8 mouse cellular contexts compared by ENCODE assay signal in genomic region chr8:94179713-94180560, GRCm38 (mm10). TPM values are rescaled to one million over a fixed set of nuclear protein-coding genes. Genes with fewer than 3 reads are reported as not detected.
A peak's percentile ranks its signal among the peaks of the same experiment; 100 is the strongest.
DNase-seq lines count a peak whose midpoint lies in the region; ATAC-seq and TF ChIP-seq lines count a peak whose summit lies in the region.

No protein-coding gene starts in this region.

- no peak; the same call in 1 of the 2 replicates for TF ChIP-seq POLR2A in heart, adult 2 months (IDR thresholded peaks at IDR 0.05; ENCODE audit: insufficient read depth, low read depth, low read length)

- no peaks in the 10 kb centered on the region; the same call in 1 of the 2 replicates for H3K36me3 ChIP-seq in heart, adult 2 months (ENCODE audit: control insufficient read depth, insufficient read depth, low read length)
- no peaks in the 10 kb centered on the region for H3K36me3 ChIP-seq in heart, embryonic 12.5 days
- H3K36me3 ChIP-seq in midbrain, embryonic 15.5 days (replicated peaks) = no peaks in the 10 kb centered on the region

- no peak for TF ChIP-seq CTCF in heart, adult 2 months (IDR thresholded peaks at IDR 0.05)

- intact Hi-C loops in heart, adult 2 months (cut with DNase I) = no loop called here

- 0 out of 2 replicates have a peak, but pooled peaks have one; percentile 50 for ATAC-seq in heart, embryonic 12.5 days (ENCODE audit: insufficient number of reproducible peaks, low FRiP score)
- no peak for ATAC-seq in midbrain, embryonic 15.5 days (replicated peaks)

- peak; percentile 49 to 60 for DNase-seq in heart, adult 2 months
- DNase-seq in heart, adult 9 months (ENCODE audit: low spot score in 2 of 2) = no peak
- peak; percentile 26 for DNase-seq in adrenal gland, postnatal 25 days
- peak; percentile 30 to 57 for DNase-seq in kidney, postnatal 25 days
- DNase-seq in layer of hippocampus, postnatal 36 days = no peak
- no peak for DNase-seq in layer of hippocampus, adult 9-10 months (ENCODE audit: low spot score)

- no peaks in the 10 kb centered on the region for H3K79me2 ChIP-seq in heart, adult 2 months (replicated peaks; ENCODE audit: control insufficient read depth, insufficient read depth, low read length)

- peak overlapping the region; percentile 97 for H3K27ac ChIP-seq in heart, adult 2 months
- no peak overlapping the region for H3K27ac ChIP-seq in heart, embryonic 12.5 days (ENCODE audit: poor library complexity, severe bottlenecking)
- H3K27ac ChIP-seq in midbrain, embryonic 15.5 days = no peak overlapping the region

- peak; percentile 31; the same call in 1 of the 2 replicates for TF ChIP-seq EP300 in heart, adult 2 months (IDR thresholded peaks at IDR 0.05; ENCODE audit: insufficient read depth, low read depth, low read length)

- 6% methylated on average over 25 of the region's 25 CpGs for WGBS in heart, adult 2 months
- 6% methylated on average over 25 of the region's 25 CpGs for WGBS in heart, embryonic 12.5 days
- 4% methylated on average over 25 of the region's 25 CpGs for WGBS in midbrain, embryonic 15.5 days

- H3K27me3 ChIP-seq in heart, adult 2 months (ENCODE audit: control insufficient read depth, insufficient read depth, low read length) = no peaks in the 10 kb centered on the region
- peaks cover 78% of the 10 kb centered on the region for H3K27me3 ChIP-seq in heart, embryonic 12.5 days (replicated peaks)
- peaks cover 86% of the 10 kb centered on the region for H3K27me3 ChIP-seq in midbrain, embryonic 15.5 days (replicated peaks)

- H3K9ac ChIP-seq in heart, adult 2 months (ENCODE audit: low read depth, low read length) = peak overlapping the region; percentile 57
- peak overlapping the region; percentile 67 for H3K9ac ChIP-seq in heart, embryonic 12.5 days
- no peak overlapping the region for H3K9ac ChIP-seq in midbrain, embryonic 15.5 days

- H3K9me3 ChIP-seq in heart, embryonic 12.5 days (replicated peaks) = no peaks in the 10 kb centered on the region
- no peaks in the 10 kb centered on the region for H3K9me3 ChIP-seq in midbrain, embryonic 15.5 days

- H3K4me3 ChIP-seq in heart, adult 2 months = peak overlapping the region; percentile 65
- H3K4me3 ChIP-seq in heart, embryonic 12.5 days = peak overlapping the region; percentile 53
- peak overlapping the region; percentile 42 for H3K4me3 ChIP-seq in midbrain, embryonic 15.5 days

- H3K4me2 ChIP-seq in heart, embryonic 12.5 days = peak overlapping the region; percentile 85
- peak overlapping the region; percentile 87 for H3K4me2 ChIP-seq in midbrain, embryonic 15.5 days

- peaks cover 1% of the 10 kb centered on the region for H3K4me1 ChIP-seq in heart, adult 2 months (ENCODE audit: control insufficient read depth, insufficient read depth, low read length)
- H3K4me1 ChIP-seq in heart, embryonic 12.5 days (replicated peaks) = peaks cover 31% of the 10 kb centered on the region
- peaks cover 25% of the 10 kb centered on the region for H3K4me1 ChIP-seq in midbrain, embryonic 15.5 days

RNA-seq across cellular contexts. Expression of gene Mt1, which starts 1.1 kb away (rescaled TPM):
- 100 to 1,000 TPM; 279 to 438 TPM for total RNA-seq in heart, adult 2 months (2021)
- polyA plus RNA-seq in heart, adult 2 months (2012; rRNA removed) = 420 and 727 TPM in 2 replicates
- total RNA-seq in adrenal gland, postnatal 25 days (2021) = 182 and 239 TPM in 2 replicates
- 129 and 209 TPM in 2 replicates for polyA plus RNA-seq in heart, embryonic 12.5 days (2016; fragmentation: Nextera tagmentation; extraction: Ambion mirVana)
- polyA plus RNA-seq in midbrain, embryonic 15.5 days (2015; fragmentation: Nextera tagmentation; extraction: Ambion mirVana) = 61.7 and 74.3 TPM in 2 replicates
- total RNA-seq in layer of hippocampus, postnatal 36 days (2021) = 100 to 1,000 TPM; 532 to 675 TPM

RNA-seq across cellular contexts. Expression of gene Mt2, which starts 7.5 kb away (rescaled TPM):
- 10 to 100 TPM; 51.8 to 74.4 TPM for total RNA-seq in heart, adult 2 months (2021)
- polyA plus RNA-seq in heart, adult 2 months (2012; rRNA removed) = 15.6 and 32.2 TPM in 2 replicates
- total RNA-seq in adrenal gland, postnatal 25 days (2021) = 81.5 and 159 TPM in 2 replicates
- 23.6 and 39.2 TPM in 2 replicates for polyA plus RNA-seq in heart, embryonic 12.5 days (2016; fragmentation: Nextera tagmentation; extraction: Ambion mirVana)
- polyA plus RNA-seq in midbrain, embryonic 15.5 days (2015; fragmentation: Nextera tagmentation; extraction: Ambion mirVana) = 13.9 and 16.5 TPM in 2 replicates
- 100 to 1,000 TPM; 418 to 575 TPM for total RNA-seq in layer of hippocampus, postnatal 36 days (2021)

RNA-seq across cellular contexts. Expression of gene Mt3, which starts 27.5 kb away (rescaled TPM):
- total RNA-seq in heart, adult 2 months (2021) = 1 to 10 TPM; 2.9 to 3.8 TPM
- 3.5 and 6.1 TPM in 2 replicates for polyA plus RNA-seq in heart, adult 2 months (2012; rRNA removed)
- total RNA-seq in adrenal gland, postnatal 25 days (2021) = 6.4 and 8.0 TPM in 2 replicates
- 24.7 and 25.0 TPM in 2 replicates for polyA plus RNA-seq in heart, embryonic 12.5 days (2016; fragmentation: Nextera tagmentation; extraction: Ambion mirVana)
- polyA plus RNA-seq in midbrain, embryonic 15.5 days (2015; fragmentation: Nextera tagmentation; extraction: Ambion mirVana) = 158 and 189 TPM in 2 replicates
- 1,000 to 10,000 TPM; 1,130 to 1,248 TPM for total RNA-seq in layer of hippocampus, postnatal 36 days (2021)

RNA-seq across cellular contexts. Expression of gene Nup93, which starts 34.4 kb away (rescaled TPM):
- 10 to 100 TPM; 13.7 to 15.5 TPM for total RNA-seq in heart, adult 2 months (2021)
- polyA plus RNA-seq in heart, adult 2 months (2012; rRNA removed) = 11.7 and 18.4 TPM in 2 replicates
- total RNA-seq in adrenal gland, postnatal 25 days (2021) = 16.1 and 21.9 TPM in 2 replicates
- polyA plus RNA-seq in heart, embryonic 12.5 days (2016; fragmentation: Nextera tagmentation; extraction: Ambion mirVana) = 71.6 and 73.6 TPM in 2 replicates
- 61.1 and 63.4 TPM in 2 replicates for polyA plus RNA-seq in midbrain, embryonic 15.5 days (2015; fragmentation: Nextera tagmentation; extraction: Ambion mirVana)
- total RNA-seq in layer of hippocampus, postnatal 36 days (2021) = 10 to 100 TPM; 56.7 to 74.8 TPM

RNA-seq across cellular contexts. Expression of gene Mt4, which starts 42.9 kb away (rescaled TPM):
- total RNA-seq in heart, adult 2 months (2021) = not detected
- polyA plus RNA-seq in heart, adult 2 months (2012; rRNA removed) = not detected in 2 replicates
- not detected in 2 replicates for total RNA-seq in adrenal gland, postnatal 25 days (2021)
- not detected in 2 replicates for polyA plus RNA-seq in heart, embryonic 12.5 days (2016; fragmentation: Nextera tagmentation; extraction: Ambion mirVana)
- polyA plus RNA-seq in midbrain, embryonic 15.5 days (2015; fragmentation: Nextera tagmentation; extraction: Ambion mirVana) = not detected in 2 replicates
- total RNA-seq in layer of hippocampus, postnatal 36 days (2021) = not detected

Comparison
In these comparisons a context has a peak if more than half of its experiments do, and no peak if none do; other contexts are left out.
1. DNase-seq: peak in heart, adult 2 months (2 of 2), adrenal gland, postnatal 25 days (single experiment) and kidney, postnatal 25 days (2 of 2); none in heart, adult 9 months (0 of 2), layer of hippocampus, postnatal 36 days (0 of 2) and layer of hippocampus, adult 9-10 months (single experiment).
2. RNA of gene Mt3, which starts 27.5 kb away (total RNA-seq): 1,130 to 1,248 TPM in layer of hippocampus, postnatal 36 days; 6.4 to 8.0 TPM in adrenal gland, postnatal 25 days and 2.9 to 3.8 TPM in heart, adult 2 months; every median in the first group is over 100 times any median in the second.
3. Peak in every context shown above with its lines, with median percentiles within 50 percentile points of each other: H3K4me3 ChIP-seq.